Mouse (Mus musculus): Measurements from ENCODE around the gene Tmem132a. TPM values are rescaled to one million over a fixed set of nuclear protein-coding genes. Genes with fewer than 3 reads are reported as not detected.

Gene Tmem132a
- polyA plus RNA-seq, 1 experiment from 2014 or later: 59.3 TPM

DNA sequence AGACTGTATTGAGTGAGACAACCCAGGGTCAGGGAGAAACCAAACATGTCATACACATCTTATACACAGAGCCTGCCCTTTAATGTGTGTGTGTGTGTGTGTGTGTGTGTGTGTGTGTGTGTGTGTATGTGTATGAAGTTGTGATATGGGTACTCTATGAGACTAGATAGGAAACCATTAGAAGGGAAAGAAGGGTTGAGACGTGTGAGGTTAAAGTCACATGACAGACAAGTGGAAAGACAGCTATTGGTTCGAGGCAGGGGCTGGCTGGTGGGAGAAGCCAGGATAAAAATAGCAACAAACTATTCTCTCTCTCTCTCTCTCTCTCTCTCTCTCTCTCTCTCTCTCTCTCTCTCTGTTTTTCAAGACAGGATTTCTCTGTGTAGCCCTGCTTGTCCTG is 53.3 kb downstream of the Tmem132a start:
- Histone ChIP-seq H3K27ac (ENCODE audit: low read length) (no peak overlapping the region), H3K9me3 (ENCODE audit: control insufficient read depth, low read depth, low read length) (no peaks in the 10 kb centered on the region), H3K27me3 (ENCODE audit: control insufficient read depth, insufficient read depth, low read length) (no peaks in the 10 kb centered on the region), H3K36me3 (ENCODE audit: control insufficient read depth, insufficient read depth, low read length) (no peaks in the 10 kb centered on the region), H3K4me3 (ENCODE audit: low read depth, low read length) (no peak overlapping the region), H3K9ac (replicated peaks; ENCODE audit: low read depth, low read length) (no peak overlapping the region), H3K4me2 (replicated peaks; ENCODE audit: low read depth, low read length) (no peak overlapping the region), H3K4me1 (ENCODE audit: control insufficient read depth, insufficient read depth, low read length) (no peaks in the 10 kb centered on the region)
- WGBS: 60% methylated on average over 2 of the region's 2 CpGs
- no peak for ATAC-seq (ENCODE audit: insufficient number of reproducible peaks, insufficient read depth, low FRiP score, low read depth)

DNA sequence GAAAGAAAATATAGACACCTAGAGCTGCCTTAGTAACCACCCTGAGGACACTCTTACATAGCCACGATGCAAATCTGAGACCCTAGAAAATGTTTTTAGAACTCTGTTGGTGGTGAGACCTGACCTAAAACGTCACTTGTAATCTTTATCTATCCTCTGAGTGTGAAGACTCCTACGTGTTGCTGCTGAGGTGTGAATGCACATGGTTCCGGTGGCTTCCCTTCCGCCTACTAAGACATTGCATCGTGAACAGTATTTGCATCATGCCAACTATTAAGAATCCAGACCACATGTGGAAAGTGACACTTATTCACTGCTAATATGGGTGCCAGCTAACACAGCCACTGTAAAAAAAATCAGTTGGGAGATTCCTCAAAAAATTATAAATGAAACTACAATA is 53.9 kb downstream of the Tmem132a start:
- WGBS: 85% methylated on average over 6 of the region's 6 CpGs
- Histone ChIP-seq H3K9me3 (ENCODE audit: control insufficient read depth, low read depth, low read length) (no peaks in the 10 kb centered on the region), H3K9ac (replicated peaks; ENCODE audit: low read depth, low read length) (no peak overlapping the region), H3K36me3 (ENCODE audit: control insufficient read depth, insufficient read depth, low read length) (no peaks in the 10 kb centered on the region), H3K27ac (ENCODE audit: low read length) (no peak overlapping the region), H3K4me3 (ENCODE audit: low read depth, low read length) (no peak overlapping the region), H3K27me3 (ENCODE audit: control insufficient read depth, insufficient read depth, low read length) (no peaks in the 10 kb centered on the region), H3K4me2 (replicated peaks; ENCODE audit: low read depth, low read length) (no peak overlapping the region), H3K4me1 (ENCODE audit: control insufficient read depth, insufficient read depth, low read length) (no peaks in the 10 kb centered on the region)
- ATAC-seq (ENCODE audit: insufficient number of reproducible peaks, insufficient read depth, low FRiP score, low read depth): no peak

DNA sequence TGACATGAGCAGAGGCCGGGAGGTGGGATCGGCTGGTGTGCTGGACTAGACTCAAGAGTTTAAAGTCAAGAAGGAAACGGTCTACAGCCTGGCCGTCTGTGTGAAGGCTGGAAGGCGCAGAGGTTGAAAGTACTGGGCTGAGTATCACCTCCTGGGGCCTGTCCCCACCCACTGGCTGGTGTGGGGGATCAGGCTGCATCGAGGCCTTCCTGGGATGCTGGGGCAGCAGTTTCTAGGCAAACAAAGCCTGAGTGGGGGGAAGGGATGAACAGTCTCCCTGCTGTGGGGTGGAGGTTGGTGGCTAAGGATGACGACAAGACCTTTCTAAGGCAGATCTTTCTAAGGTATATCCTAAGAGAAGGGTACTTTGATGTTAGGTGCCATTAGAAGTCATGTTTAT is 55.8 kb downstream of the Tmem132a start:
- Histone ChIP-seq H3K27ac (ENCODE audit: low read length) (no peak overlapping the region), H3K4me3 (ENCODE audit: low read depth, low read length) (no peak overlapping the region), H3K4me1 (ENCODE audit: control insufficient read depth, insufficient read depth, low read length) (no peaks in the 10 kb centered on the region), H3K9me3 (ENCODE audit: control insufficient read depth, low read depth, low read length) (no peaks in the 10 kb centered on the region), H3K9ac (replicated peaks; ENCODE audit: low read depth, low read length) (no peak overlapping the region), H3K4me2 (replicated peaks; ENCODE audit: low read depth, low read length) (no peak overlapping the region), H3K27me3 (ENCODE audit: control insufficient read depth, insufficient read depth, low read length) (no peaks in the 10 kb centered on the region), H3K36me3 (ENCODE audit: control insufficient read depth, insufficient read depth, low read length) (no peaks in the 10 kb centered on the region)
- ATAC-seq (ENCODE audit: insufficient number of reproducible peaks, insufficient read depth, low FRiP score, low read depth): no peak
- WGBS: 62% methylated on average over 7 of the region's 7 CpGs

DNA sequence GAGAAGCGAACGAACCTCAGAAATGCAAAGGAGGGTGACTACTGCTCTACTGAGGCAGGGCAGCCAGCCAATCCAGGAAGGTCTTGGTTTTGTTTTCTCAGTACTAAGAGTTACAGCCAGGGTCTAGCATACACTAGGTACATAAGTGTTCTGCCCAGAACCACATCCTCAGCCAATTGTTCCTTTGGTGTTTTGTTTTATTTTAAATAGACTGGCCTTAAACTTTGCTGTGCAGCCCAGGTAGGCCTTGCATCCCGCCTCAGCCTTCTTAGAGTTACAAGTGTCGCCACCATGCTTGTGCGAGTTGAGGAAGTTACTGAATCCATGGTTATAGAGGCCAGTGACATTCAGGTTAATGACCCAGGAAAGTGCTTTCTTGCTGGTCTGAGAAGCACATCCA is 56.7 kb downstream of the Tmem132a start:
- Histone ChIP-seq H3K27me3 (ENCODE audit: control insufficient read depth, insufficient read depth, low read length) (no peaks in the 10 kb centered on the region), H3K4me1 (ENCODE audit: control insufficient read depth, insufficient read depth, low read length) (no peaks in the 10 kb centered on the region), H3K9ac (replicated peaks; ENCODE audit: low read depth, low read length) (no peak overlapping the region), H3K4me3 (ENCODE audit: low read depth, low read length) (no peak overlapping the region), H3K27ac (ENCODE audit: low read length) (no peak overlapping the region), H3K36me3 (ENCODE audit: control insufficient read depth, insufficient read depth, low read length) (no peaks in the 10 kb centered on the region), H3K9me3 (ENCODE audit: control insufficient read depth, low read depth, low read length) (no peaks in the 10 kb centered on the region), H3K4me2 (replicated peaks; ENCODE audit: low read depth, low read length) (no peak overlapping the region)
- WGBS: 89% methylated on average over 5 of the region's 5 CpGs
- ATAC-seq (ENCODE audit: insufficient number of reproducible peaks, insufficient read depth, low FRiP score, low read depth): no peak

DNA sequence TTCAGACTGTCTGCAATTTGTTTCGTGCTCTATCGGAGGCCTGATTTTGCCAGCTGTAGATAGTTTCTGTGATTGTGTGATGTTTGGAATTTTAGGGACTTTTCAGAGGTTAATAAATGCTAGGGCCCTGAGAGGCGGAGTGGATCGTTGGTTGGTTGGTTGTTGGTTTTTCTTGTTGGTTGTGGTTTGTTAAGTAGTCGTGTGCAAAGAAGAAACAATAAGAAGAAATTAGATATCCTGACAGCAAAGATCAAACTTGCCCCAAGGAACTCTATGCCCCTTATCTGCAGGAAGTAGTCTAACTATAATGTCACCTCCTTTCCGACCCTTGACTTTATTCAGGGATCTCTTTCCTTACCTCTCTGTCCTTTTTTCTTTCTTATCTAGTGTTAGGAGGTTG is 58.3 kb downstream of the Tmem132a start:
- Histone ChIP-seq H3K27ac (ENCODE audit: low read length) (no peak overlapping the region), H3K9ac (replicated peaks; ENCODE audit: low read depth, low read length) (no peak overlapping the region), H3K27me3 (ENCODE audit: control insufficient read depth, insufficient read depth, low read length) (no peaks in the 10 kb centered on the region), H3K4me1 (ENCODE audit: control insufficient read depth, insufficient read depth, low read length) (no peaks in the 10 kb centered on the region), H3K4me2 (replicated peaks; ENCODE audit: low read depth, low read length) (no peak overlapping the region), H3K4me3 (ENCODE audit: low read depth, low read length) (no peak overlapping the region), H3K36me3 (ENCODE audit: control insufficient read depth, insufficient read depth, low read length) (no peaks in the 10 kb centered on the region), H3K9me3 (ENCODE audit: control insufficient read depth, low read depth, low read length) (no peaks in the 10 kb centered on the region)
- ATAC-seq (ENCODE audit: insufficient number of reproducible peaks, insufficient read depth, low FRiP score, low read depth): no peak
- 73% methylated on average over 6 of the region's 6 CpGs for WGBS

DNA sequence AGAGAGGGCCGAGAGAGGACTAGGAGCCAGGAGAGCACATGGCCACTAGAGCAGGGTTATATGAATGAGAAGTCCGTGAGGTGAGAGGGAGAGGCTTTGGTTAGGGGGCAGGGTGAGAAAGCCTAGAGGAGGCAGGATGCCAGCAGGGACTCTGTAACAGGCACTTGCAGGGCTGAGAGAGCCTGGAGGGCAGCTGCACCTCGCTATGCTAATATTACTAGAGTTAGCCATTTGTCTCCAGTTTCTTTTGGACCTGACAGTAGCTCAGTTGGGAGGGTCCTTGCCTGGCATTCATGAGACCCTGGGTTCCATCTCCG is 59.6 kb downstream of the Tmem132a start:
- no peak for ATAC-seq (ENCODE audit: insufficient number of reproducible peaks, insufficient read depth, low FRiP score, low read depth)
- no peak overlapping the region for H3K4me2 ChIP-seq (replicated peaks; ENCODE audit: low read depth, low read length)
- H3K36me3 ChIP-seq (ENCODE audit: control insufficient read depth, insufficient read depth, low read length): no peaks in the 10 kb centered on the region
- H3K4me3 ChIP-seq (ENCODE audit: low read depth, low read length): no peak overlapping the region
- WGBS: 54% methylated on average over 4 of the region's 4 CpGs
- H3K27ac ChIP-seq (ENCODE audit: low read length): no peak overlapping the region
- H3K4me1 ChIP-seq (ENCODE audit: control insufficient read depth, insufficient read depth, low read length): no peaks in the 10 kb centered on the region
- H3K9me3 ChIP-seq (ENCODE audit: control insufficient read depth, low read depth, low read length): no peaks in the 10 kb centered on the region
- H3K9ac ChIP-seq (replicated peaks; ENCODE audit: low read depth, low read length): no peak overlapping the region
- no peaks in the 10 kb centered on the region for H3K27me3 ChIP-seq (ENCODE audit: control insufficient read depth, insufficient read depth, low read length)

DNA sequence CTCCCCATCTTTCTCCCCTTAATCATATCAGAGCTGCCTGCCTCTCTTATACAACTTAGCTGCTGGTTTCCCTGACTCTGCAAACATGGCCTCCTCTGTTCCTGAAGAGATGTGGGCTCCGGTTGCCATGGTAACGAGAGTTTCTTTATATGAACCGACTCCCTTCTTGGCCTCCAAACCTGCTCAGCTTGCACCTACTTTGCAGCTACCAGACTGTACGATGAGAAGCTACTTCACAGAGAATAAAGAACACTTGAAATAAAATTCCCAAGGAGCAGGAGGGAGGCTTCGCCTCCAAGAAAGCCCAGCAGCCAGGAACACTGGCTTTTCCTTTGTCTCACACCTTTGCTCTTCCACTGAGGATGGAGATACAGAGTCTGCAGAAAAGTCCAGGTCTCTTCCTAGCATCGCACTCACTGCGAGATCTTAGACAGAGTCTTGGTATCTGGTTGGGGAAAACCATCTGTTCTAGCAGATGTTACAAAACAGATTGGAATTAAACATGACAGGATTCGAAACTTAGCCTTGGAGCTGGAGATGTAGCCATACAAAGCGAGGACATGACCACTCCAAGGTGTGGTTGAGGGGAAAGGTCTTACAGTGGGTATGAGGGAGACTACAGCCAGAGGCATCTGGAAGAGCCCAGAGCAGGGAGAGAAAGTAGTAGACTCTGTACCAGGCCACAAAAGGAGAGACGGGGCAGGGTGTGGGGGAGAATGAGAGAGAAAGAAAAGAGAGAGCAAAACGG is 60.1 kb downstream of the Tmem132a start:
- no peak for ATAC-seq (ENCODE audit: insufficient number of reproducible peaks, insufficient read depth, low FRiP score, low read depth)
- Histone ChIP-seq H3K4me2 (replicated peaks; ENCODE audit: low read depth, low read length) (no peak overlapping the region), H3K9me3 (ENCODE audit: control insufficient read depth, low read depth, low read length) (no peaks in the 10 kb centered on the region), H3K4me1 (ENCODE audit: control insufficient read depth, insufficient read depth, low read length) (no peaks in the 10 kb centered on the region), H3K27ac (ENCODE audit: low read length) (no peak overlapping the region), H3K27me3 (ENCODE audit: control insufficient read depth, insufficient read depth, low read length) (no peaks in the 10 kb centered on the region), H3K4me3 (ENCODE audit: low read depth, low read length) (no peak overlapping the region), H3K36me3 (ENCODE audit: control insufficient read depth, insufficient read depth, low read length) (no peaks in the 10 kb centered on the region), H3K9ac (replicated peaks; ENCODE audit: low read depth, low read length) (no peak overlapping the region)
- 71% methylated on average over 11 of the region's 11 CpGs for WGBS

DNA sequence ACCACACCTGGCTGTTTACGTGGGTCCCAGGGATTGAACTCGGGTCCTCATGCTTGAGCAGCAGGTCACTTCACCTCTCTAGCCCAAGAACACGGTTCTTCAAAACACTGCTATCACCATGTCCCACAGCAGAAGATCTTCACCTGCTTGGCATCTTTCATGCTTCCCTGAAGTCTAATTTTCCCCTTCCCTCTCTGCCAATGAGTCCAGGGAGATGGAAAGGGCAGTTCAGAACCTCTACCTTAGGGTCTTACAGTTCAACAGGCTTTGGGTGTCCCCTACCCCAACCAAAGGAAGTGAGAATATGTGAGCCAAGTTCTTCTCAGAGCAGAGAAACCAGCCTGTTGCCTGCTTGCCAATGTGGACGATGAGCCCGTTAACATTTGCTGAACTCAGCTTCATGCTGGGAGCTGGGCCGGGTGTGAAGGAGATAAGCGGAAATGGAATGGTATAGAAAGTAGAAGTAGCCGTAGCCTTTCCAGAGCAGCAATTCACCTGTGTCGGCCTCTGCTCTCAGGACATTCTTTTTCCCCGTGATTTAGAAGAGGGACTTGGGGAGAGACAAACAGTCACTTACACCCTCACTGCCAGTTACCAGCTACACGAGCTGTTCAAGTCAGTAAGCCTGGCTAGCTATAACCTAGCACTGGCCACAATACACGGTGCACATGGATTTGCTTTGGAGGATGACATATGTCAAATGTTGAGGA is 61.1 kb downstream of the Tmem132a start:
- H3K4me2 ChIP-seq (replicated peaks; ENCODE audit: low read depth, low read length): no peak overlapping the region
- H3K27me3 ChIP-seq (ENCODE audit: control insufficient read depth, insufficient read depth, low read length): no peaks in the 10 kb centered on the region
- WGBS: 86% methylated on average over 12 of the region's 12 CpGs
- H3K4me1 ChIP-seq (ENCODE audit: control insufficient read depth, insufficient read depth, low read length): no peaks in the 10 kb centered on the region
- H3K9ac ChIP-seq (replicated peaks; ENCODE audit: low read depth, low read length): no peak overlapping the region
- ATAC-seq (ENCODE audit: insufficient number of reproducible peaks, insufficient read depth, low FRiP score, low read depth): no peak
- no peak overlapping the region for H3K27ac ChIP-seq (ENCODE audit: low read length)
- no peaks in the 10 kb centered on the region for H3K36me3 ChIP-seq (ENCODE audit: control insufficient read depth, insufficient read depth, low read length)
- no peak overlapping the region for H3K4me3 ChIP-seq (ENCODE audit: low read depth, low read length)
- no peaks in the 10 kb centered on the region for H3K9me3 ChIP-seq (ENCODE audit: control insufficient read depth, low read depth, low read length)

All from stomach, embryonic 14.5 days (tissue).